Mouse (Mus musculus) limb, embryonic 10.5 days (tissue): ENCODE results near the gene As3mt. TPM values are rescaled to one million over a fixed set of nuclear protein-coding genes. Genes with fewer than 3 reads are reported as not detected.

Experiments
- DNase-seq: peaks from one replicate; pipeline ENCODE4 v3.0.0-alpha.2; 2017; ENCODE audit warnings: low spot score
- H3K27ac ChIP-seq: fragments of 300-500 bp; sonication (generic); 2 replicates; pipeline ENCODE4 v1.5.1; 2016; ENCODE audit warnings: mild to moderate bottlenecking
- H3K27me3 ChIP-seq: fragments of 300-500 bp; sonication (generic); 2 replicates; pipeline ENCODE4 v1.6.1; 2016; ENCODE audit warnings: low read depth, mild to moderate bottlenecking; ENCODE audit not compliant: poor library complexity, severe bottlenecking
- H3K36me3 ChIP-seq: fragments of 300-500 bp; sonication (generic); 2 replicates; pipeline ENCODE4 v1.6.1; 2016; ENCODE audit warnings: mild to moderate bottlenecking, moderate library complexity
- H3K4me1 ChIP-seq: fragments of 300-500 bp; sonication (generic); 2 replicates; pipeline ENCODE4 v1.6.1; 2016
- H3K4me3 ChIP-seq: fragments of 300-500 bp; sonication (generic); 2 replicates; pipeline ENCODE4 v1.5.1; 2016; ENCODE audit warnings: mild to moderate bottlenecking, moderate library complexity
- H3K9me3 ChIP-seq: fragments of 300-500 bp; sonication (generic); replicated peaks from 2 replicates; pipeline ENCODE4 v1.6.1; 2016; ENCODE audit warnings: mild to moderate bottlenecking
- WGBS: fragments of 180-500 bp; shearing (Covaris S2); methylation state at CpG from one replicate; pipeline ENCODE4 v1.1.7; 2016; 5-methylcytosine and 5-hydroxymethylcytosine counted together
- polyA plus RNA-seq: library from polyadenylated mRNA; unstranded; fragments of >200 nt; fragmentation: Nextera tagmentation; extraction: Ambion mirVana; gene quantifications from 2 replicates; pipeline ENCODE4 v1.2.1, GENCODE M21; 2016

Gene As3mt
- polyA plus RNA-seq, 1 experiment from 2014 or later, result 31.4 TPM

GRCm38 (mm10) chr19:46784038-46784437 is 76.8 kb downstream of the As3mt start:
- no peaks in the 10 kb centered on the region for H3K27me3 ChIP-seq
- 68% methylated on average over 5 of the region's 5 CpGs for WGBS
- no peaks in the 10 kb centered on the region for H3K9me3 ChIP-seq
- H3K4me1 ChIP-seq, result no peaks in the 10 kb centered on the region
- H3K36me3 ChIP-seq, result no peaks in the 10 kb centered on the region
- no peak overlapping the region for H3K4me3 ChIP-seq
- no peak overlapping the region for H3K27ac ChIP-seq
- DNase-seq, result no peak

DNA sequence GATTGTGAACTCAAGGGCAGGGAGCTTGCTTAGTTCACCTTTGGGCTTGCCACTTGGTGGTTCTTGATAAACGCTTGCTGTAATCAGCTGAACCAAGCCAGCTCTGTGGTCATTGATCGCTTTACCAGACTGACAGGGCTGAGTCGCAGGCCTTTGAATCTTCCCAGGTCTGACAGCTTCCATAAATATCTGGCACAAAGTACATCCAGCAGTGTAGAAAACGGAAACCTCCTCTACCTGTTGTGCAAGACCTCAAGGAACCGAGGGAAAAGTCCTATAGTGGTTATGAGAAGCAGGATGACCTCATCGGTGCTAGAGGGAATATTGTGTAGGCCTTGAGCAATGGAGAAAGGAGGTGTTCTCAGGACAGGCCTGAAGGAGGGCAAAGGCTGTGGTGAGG is 77.2 kb downstream of the As3mt start:
- Histone ChIP-seq H3K27ac (no peak overlapping the region), H3K4me1 (no peaks in the 10 kb centered on the region), H3K27me3 (no peaks in the 10 kb centered on the region), H3K36me3 (no peaks in the 10 kb centered on the region), H3K4me3 (no peak overlapping the region), H3K9me3 (no peaks in the 10 kb centered on the region)
- WGBS, result 78% methylated on average over 6 of the region's 6 CpGs
- no peak for DNase-seq

DNA sequence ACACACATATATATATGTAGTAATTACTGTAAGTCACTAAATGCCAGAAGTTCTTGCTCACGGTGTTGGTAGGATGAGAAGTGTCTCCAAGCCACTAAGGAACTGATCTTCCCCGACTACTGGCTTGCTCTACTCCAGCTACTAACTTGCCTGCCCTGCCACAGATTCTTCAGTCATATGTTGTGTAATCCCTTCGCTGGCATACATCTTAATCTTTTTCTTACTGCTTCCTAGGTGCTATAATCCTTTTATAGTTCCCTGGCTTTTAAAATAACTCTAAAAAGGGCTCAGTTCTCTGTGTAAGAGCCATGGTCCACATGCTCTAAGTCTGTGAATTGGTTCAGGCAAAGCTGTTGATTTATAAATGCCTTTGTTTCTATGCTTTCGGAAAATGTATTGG is 78.4 kb downstream of the As3mt start:
- Histone ChIP-seq H3K36me3 (no peaks in the 10 kb centered on the region), H3K9me3 (no peaks in the 10 kb centered on the region), H3K4me3 (no peak overlapping the region), H3K27ac (no peak overlapping the region), H3K27me3 (no peaks in the 10 kb centered on the region), H3K4me1 (no peaks in the 10 kb centered on the region)
- no peak for DNase-seq
- WGBS, result 91% methylated on average over 4 of the region's 4 CpGs

DNA sequence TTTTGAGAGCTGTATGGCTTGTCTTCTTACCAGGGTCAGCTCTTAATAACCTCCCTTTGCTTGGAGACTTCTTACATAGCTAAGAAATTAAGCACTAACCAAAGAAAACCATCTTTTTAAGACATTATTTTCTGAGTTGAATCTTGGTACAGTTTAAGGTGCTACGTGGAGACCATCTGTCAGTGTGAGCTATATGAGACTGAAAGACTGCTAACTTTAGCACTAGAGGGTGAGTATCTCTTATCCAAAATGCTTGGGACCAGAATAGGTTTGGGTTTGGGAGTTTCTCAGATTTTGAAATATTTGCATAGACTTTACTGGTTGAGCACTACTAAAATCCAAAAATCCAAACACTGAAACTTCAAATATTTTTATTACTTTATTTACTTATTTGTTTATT is 82.5 kb downstream of the As3mt start:
- WGBS, result 92% methylated on average over 1 of the region's 1 CpGs
- H3K36me3 ChIP-seq, result no peaks in the 10 kb centered on the region
- no peak for DNase-seq

More for the DNA sequence above, 82.5 kb downstream of the As3mt start:
- Histone ChIP-seq H3K4me3 (no peak overlapping the region), H3K9me3 (no peaks in the 10 kb centered on the region), H3K27ac (no peak overlapping the region), H3K27me3 (no peaks in the 10 kb centered on the region), H3K4me1 (peaks cover 8% of the 10 kb centered on the region)

Other genes starting within 250 kb of the As3mt start
- 13.0 and 15.2 TPM in 2 replicates for gene Trim8, start 205.8 kb upstream of the As3mt start, polyA plus RNA-seq
- gene Arl3, start 134.3 kb upstream of the As3mt start, polyA plus RNA-seq, result 164 and 173 TPM in 2 replicates
- 19.0 and 21.7 TPM in 2 replicates for gene Sfxn2, start 134.1 kb upstream of the As3mt start, polyA plus RNA-seq
- gene Wbp1l, start 108.4 kb upstream of the As3mt start, polyA plus RNA-seq, result 49.8 and 52.3 TPM in 2 replicates
- not detected in 2 replicates for gene Cyp17a1, start 34.3 kb upstream of the As3mt start, polyA plus RNA-seq
- gene Borcs7, start 17.6 kb upstream of the As3mt start, polyA plus RNA-seq, result 11.0 and 12.7 TPM in 2 replicates
- 1.5 and 1.6 TPM in 2 replicates for gene Cnnm2, start 54.1 kb downstream of the As3mt start, polyA plus RNA-seq